In genomic region chr7:67230640-67231140, GRCm38 (mm10) we compare ENCODE assay signal across 11 mouse cellular contexts. TPM values are rescaled to one million over a fixed set of nuclear protein-coding genes. Genes with fewer than 3 reads are reported as not detected.
DNase-seq lines count a peak whose midpoint lies in the region; ATAC-seq and TF ChIP-seq lines count a peak whose summit lies in the region.
"Had no signal": no experiment of that assay in that cellular context is flagged by ENCODE, and none has a peak within 500 bp of the region (broad histone marks: within the 10 kb centered on the region; RNA-seq: fewer than 3 reads in every experiment).

No protein-coding gene starts in this region.

- no peaks in the 10 kb centered on the region for H3K9me3 ChIP-seq in kidney, postnatal 0 days (replicated peaks; ENCODE audit: low read length)
- H3K9me3 ChIP-seq: liver, embryonic 12.5 days; stomach, embryonic 15.5 days had no signal

- no peak overlapping the region for H3K4me2 ChIP-seq in kidney, postnatal 0 days (ENCODE audit: low read length)
- H3K4me2 ChIP-seq: liver, embryonic 12.5 days; stomach, embryonic 15.5 days had no signal

- WGBS in kidney, postnatal 0 days = 68% methylated on average over 3 of the region's 3 CpGs

- ATAC-seq in kidney, postnatal 0 days (replicated peaks; ENCODE audit: low FRiP score, low read depth) = no peak
- ATAC-seq: liver, embryonic 12.5 days had no signal

- no peak overlapping the region for H3K9ac ChIP-seq in kidney, postnatal 0 days (ENCODE audit: low read depth, low read length)
- H3K9ac ChIP-seq: liver, embryonic 12.5 days; stomach, embryonic 15.5 days had no signal

- H3K36me3 ChIP-seq in kidney, postnatal 0 days (ENCODE audit: insufficient read depth, low read length) = peaks cover 23% of the 10 kb centered on the region
- peaks cover 3% of the 10 kb centered on the region for H3K36me3 ChIP-seq in testis, adult 2 months (ENCODE audit: control insufficient read depth, insufficient read depth, low read length)

- no peak for DNase-seq in gastrocnemius, adult 2 months
- DNase-seq in gastrocnemius, adult 8-10 months (ENCODE audit: low spot score in 2 of 2) = no peak
- DNase-seq in kidney, postnatal 0 days (ENCODE audit: low spot score) = no peak
- no peak for DNase-seq in kidney, postnatal 14 days
- no peak for DNase-seq in testis, postnatal 14 days (ENCODE audit: low spot score)
- DNase-seq in urinary bladder, postnatal 25 days (ENCODE audit: low spot score) = no peak
- DNase-seq in frontal cortex, postnatal 36 days (ENCODE audit: low spot score in 2 of 2) = no peak
- DNase-seq: layer of hippocampus, postnatal 36 days had no signal

- H3K27me3 ChIP-seq in kidney, postnatal 0 days (ENCODE audit: insufficient read depth, low read length) = no peaks in the 10 kb centered on the region
- no peaks in the 10 kb centered on the region for H3K27me3 ChIP-seq in testis, adult 2 months (ENCODE audit: control insufficient read depth, insufficient read depth, low read length)
- H3K27me3 ChIP-seq: liver, embryonic 12.5 days; stomach, embryonic 15.5 days had no signal

- intact Hi-C loops in gastrocnemius, adult 2 months (cut with DNase I) = no loop called here

- H3K4me3 ChIP-seq in gastrocnemius, adult 2 months = no peak overlapping the region
- H3K4me3 ChIP-seq in kidney, postnatal 0 days (replicated peaks; ENCODE audit: low read depth, low read length) = no peak overlapping the region
- no peak overlapping the region for H3K4me3 ChIP-seq in testis, adult 2 months (ENCODE audit: control insufficient read depth, low read depth, low read length)
- H3K4me3 ChIP-seq: liver, embryonic 12.5 days; stomach, embryonic 15.5 days had no signal

- no peak for TF ChIP-seq CTCF in gastrocnemius, adult 2 months (IDR thresholded peaks at IDR 0.05)
- no peak for TF ChIP-seq CTCF in kidney, postnatal 0 days (IDR thresholded peaks at IDR 0.05; ENCODE audit: low read depth)
- no peak for TF ChIP-seq CTCF in testis, adult 2 months (IDR thresholded peaks at IDR 0.05; ENCODE audit: control insufficient read depth, insufficient read depth, insufficient replicate concordance, low read depth, low read length)

- peak overlapping the region; percentile 69 for H3K27ac ChIP-seq in gastrocnemius, adult 2 months
- peak overlapping the region; percentile 13; the same call in 1 of the 2 replicates for H3K27ac ChIP-seq in kidney, postnatal 0 days
- H3K27ac ChIP-seq in testis, adult 2 months (ENCODE audit: control insufficient read depth, insufficient read depth, low read depth, low read length) = peak overlapping the region; percentile 54; the same call in 1 of the 2 replicates
- H3K27ac ChIP-seq: liver, embryonic 12.5 days; stomach, embryonic 15.5 days had no signal

- TF ChIP-seq POLR2A in testis, adult 2 months (IDR thresholded peaks at IDR 0.05; ENCODE audit: control insufficient read depth, low read depth, low read length) = no peak

- H3K4me1 ChIP-seq in kidney, postnatal 0 days (replicated peaks; ENCODE audit: insufficient read depth, low read length) = no peaks in the 10 kb centered on the region
- H3K4me1 ChIP-seq in testis, adult 2 months (ENCODE audit: control insufficient read depth, insufficient read depth, low read length) = peaks cover 4% of the 10 kb centered on the region
- H3K4me1 ChIP-seq: liver, embryonic 12.5 days; stomach, embryonic 15.5 days had no signal

RNA-seq across cellular contexts. Expression of gene Lysmd4, which starts 8.3 kb away (rescaled TPM):
- 1 to 10 TPM; 6.4 to 7.9 TPM for total RNA-seq in gastrocnemius, adult 2 months (2021)
- 10 to 100 TPM in 1 of 4 experiments, 1 to 10 TPM in 3; 5.7 to 10.3 (median 7.6) TPM for total RNA-seq in gastrocnemius, adult 8-10 months (2022)
- polyA plus RNA-seq in kidney, postnatal 0 days (2015; fragmentation: Nextera tagmentation; extraction: Ambion mirVana) = 14.3 and 14.9 TPM in 2 replicates
- polyA plus RNA-seq in testis, adult 2 months (2012; rRNA removed) = 29.3 and 33.4 TPM in 2 replicates

Comparison
In these comparisons a context has a peak if more than half of its experiments do, and no peak if none do; other contexts are left out.
1. H3K27ac ChIP-seq: peak in every context shown above with its lines; median percentile 69 in gastrocnemius, adult 2 months; 54 in testis, adult 2 months; 13 in kidney, postnatal 0 days.